Mouse (Mus musculus) heart, embryonic 15.5 days (tissue): ENCODE data around the gene Vmn2r116. TPM values are rescaled to one million over a fixed set of nuclear protein-coding genes. Genes with fewer than 3 reads are reported as not detected.
A peak's percentile ranks its signal among the peaks of the same experiment; 100 is the strongest.
"Not testable (repeated sequence)": the region's sequence is repeated elsewhere in the genome, so short reads cannot be mapped to it uniquely, and the experiment has no call there.

Experiments used
- ATAC-seq: fragments of 200-750 bp; cut with Nextera tagmentation; replicated peaks from 2 replicates; pipeline ENCODE4 v1.8.0; 2017; ENCODE audit warnings: low read depth, moderate TSS enrichment; ENCODE audit not compliant: insufficient number of reproducible peaks, insufficient read depth, low FRiP score
- H3K27ac ChIP-seq: fragments of 300-500 bp; sonication (generic); 2 replicates; pipeline ENCODE4 v1.5.1; 2015; ENCODE audit warnings: mild to moderate bottlenecking, inconsistent platforms
- H3K27me3 ChIP-seq: fragments of 300-500 bp; sonication (generic); 2 replicates; pipeline ENCODE4 v1.6.1; 2015; ENCODE audit warnings: inconsistent platforms
- H3K36me3 ChIP-seq: fragments of 300-500 bp; sonication (generic); 2 replicates; pipeline ENCODE4 v1.6.1; 2015; ENCODE audit warnings: mild to moderate bottlenecking, inconsistent platforms
- H3K4me1 ChIP-seq: fragments of 300-500 bp; sonication (generic); replicated peaks from 2 replicates; pipeline ENCODE4 v1.6.1; 2015; ENCODE audit warnings: inconsistent platforms
- H3K4me2 ChIP-seq: fragments of 300-500 bp; sonication (generic); 2 replicates; pipeline ENCODE4 v1.6.1; 2015; ENCODE audit warnings: inconsistent platforms, mild to moderate bottlenecking, moderate library complexity
- H3K4me3 ChIP-seq: fragments of 300-500 bp; sonication (generic); 2 replicates; pipeline ENCODE4 v1.5.1; 2015; ENCODE audit warnings: mild to moderate bottlenecking, inconsistent platforms
- H3K9ac ChIP-seq: fragments of 300-500 bp; sonication (generic); 2 replicates; pipeline ENCODE4 v1.6.1; 2015; ENCODE audit warnings: mild to moderate bottlenecking, inconsistent platforms
- H3K9me3 ChIP-seq: fragments of 300-500 bp; sonication (generic); replicated peaks from 2 replicates; pipeline ENCODE4 v1.6.1; 2016; ENCODE audit warnings: inconsistent platforms
- WGBS: fragments of 180-500 bp; shearing (Covaris S2); methylation state at CpG from one replicate; pipeline ENCODE4 v1.1.7; 2015; ENCODE audit warnings: mixed read lengths; 5-methylcytosine and 5-hydroxymethylcytosine counted together
- polyA plus RNA-seq: library from polyadenylated mRNA; unstranded; fragments of >200 nt; fragmentation: Nextera tagmentation; extraction: Ambion mirVana; gene quantifications from 2 replicates; pipeline ENCODE4 v1.2.1, GENCODE M21; 2015

The Vmn2r116 gene
- not detected in 2 replicates for polyA plus RNA-seq

- not testable (repeated sequence) for ATAC-seq, H3K9me3 ChIP-seq, H3K27me3 ChIP-seq
These were observed at the start of gene Vmn2r116 for GRCm38 (mm10) chr17:23384304-23384703. TSS of gene Vmn2r116 (plus strand) at chr17:23384604.

GRCm38 (mm10) chr17:23343441-23343840 is 41.0 kb upstream of the Vmn2r116 start, which contains the start of gene Vmn2r115:
TSS of gene Vmn2r115 (plus strand) at chr17:23343741.
- not testable (repeated sequence) for H3K4me2 ChIP-seq, H3K4me1 ChIP-seq, H3K9ac ChIP-seq, H3K9me3 ChIP-seq, H3K27me3 ChIP-seq, H3K36me3 ChIP-seq, ATAC-seq, H3K4me3 ChIP-seq, H3K27ac ChIP-seq
- WGBS: 36% methylated on average over 2 of the region's 2 CpGs

More at GRCm38 (mm10) chr17:23384304-23384703, at the start of gene Vmn2r116:
- not testable (repeated sequence) for H3K4me2 ChIP-seq, H3K9ac ChIP-seq, H3K36me3 ChIP-seq, H3K27ac ChIP-seq, H3K4me3 ChIP-seq, H3K4me1 ChIP-seq

- H3K9me3 ChIP-seq: no peaks in the 10 kb centered on the region
- WGBS: 60% methylated on average over 1 of the region's 1 CpGs
- no peak overlapping the region for H3K4me3 ChIP-seq
- no peak overlapping the region for H3K9ac ChIP-seq
- H3K4me1 ChIP-seq: no peaks in the 10 kb centered on the region
- H3K36me3 ChIP-seq: no peaks in the 10 kb centered on the region
- no peak for ATAC-seq
- no peak overlapping the region for H3K4me2 ChIP-seq
- H3K27me3 ChIP-seq: no peaks in the 10 kb centered on the region
- H3K27ac ChIP-seq: no peak overlapping the region
These were observed 32.8 kb upstream of the Vmn2r116 start for GRCm38 (mm10) chr17:23351644-23352043.

GRCm38 (mm10) chr17:23433150-23433679 is 48.8 kb downstream of the Vmn2r116 start:
- H3K4me1 ChIP-seq: no peaks in the 10 kb centered on the region
- H3K27ac ChIP-seq: no peak overlapping the region
- ATAC-seq: peak; percentile 39; the same call in 1 of the 2 replicates
- WGBS: 69% methylated on average over 6 of the region's 6 CpGs
- no peak overlapping the region for H3K4me3 ChIP-seq
- H3K9ac ChIP-seq: no peak overlapping the region
- 0 out of 2 replicates have a peak, but pooled peaks cover 7% of the 10 kb centered on the region for H3K9me3 ChIP-seq
- H3K27me3 ChIP-seq: no peaks in the 10 kb centered on the region
- H3K4me2 ChIP-seq: no peak overlapping the region
- H3K36me3 ChIP-seq: no peaks in the 10 kb centered on the region

Other genes starting within 250 kb of the Vmn2r116 start
- 7.5 and 8.9 TPM in 2 replicates for gene Zfp40, start 191.4 kb upstream of the Vmn2r116 start, polyA plus RNA-seq
- gene Vmn2r114, start 72.1 kb upstream of the Vmn2r116 start, polyA plus RNA-seq: not detected in 2 replicates
- gene Vmn2r115, start 40.9 kb upstream of the Vmn2r116 start, polyA plus RNA-seq: not detected in 2 replicates
- gene Vmn2r117, start 95.1 kb downstream of the Vmn2r116 start, polyA plus RNA-seq: not detected in 2 replicates
- 10.9 and 14.4 TPM in 2 replicates for gene Zfp213, start 179.6 kb downstream of the Vmn2r116 start, polyA plus RNA-seq
- 6.7 and 8.3 TPM in 2 replicates for gene Zfp13, start 214.9 kb downstream of the Vmn2r116 start, polyA plus RNA-seq
- 0.06 TPM in 1 of 2 replicates, not detected in the other for gene Zscan10, start 216.3 kb downstream of the Vmn2r116 start, polyA plus RNA-seq